Mouse (Mus musculus) mouse trophoblast stem cell (cell line): ENCODE measurements around the gene Gm15557.

Experiments used
- in situ Hi-C, 2 experiments: fragments of 300-500 bp; cut with MseI, MboI; formaldehyde crosslinking; loops; 2 replicates in 1 of 2; 3 replicates in 1 of 2; pipeline ENCODE4 v1.15.1; 2025

Gm15557 gene

DNA sequence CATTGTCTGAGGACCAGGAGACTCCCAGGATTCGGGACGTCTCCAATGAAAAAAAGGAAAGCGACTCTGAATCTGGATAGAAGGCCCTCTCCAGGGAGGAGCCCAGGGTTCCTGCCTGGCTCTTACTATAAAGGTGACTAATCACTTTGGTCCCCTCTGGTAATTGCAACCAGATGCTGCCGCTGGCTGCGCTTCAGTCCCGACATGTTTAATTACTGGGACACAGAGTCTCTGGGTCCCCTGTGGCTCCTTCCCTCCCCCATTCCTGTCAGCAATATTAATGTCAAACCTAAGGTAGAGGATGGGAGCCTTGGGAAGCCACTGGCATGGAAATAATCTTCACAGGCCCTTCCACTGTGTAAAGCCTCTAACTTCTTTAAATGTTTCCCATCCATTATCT, 8.8 kb downstream of the Gm15557 start:
- in situ Hi-C loops: loop anchor here (5.0 kb wide), 2 partner anchors 102 to 107 kb away; no protein-coding TSS in a partner anchor

DNA sequence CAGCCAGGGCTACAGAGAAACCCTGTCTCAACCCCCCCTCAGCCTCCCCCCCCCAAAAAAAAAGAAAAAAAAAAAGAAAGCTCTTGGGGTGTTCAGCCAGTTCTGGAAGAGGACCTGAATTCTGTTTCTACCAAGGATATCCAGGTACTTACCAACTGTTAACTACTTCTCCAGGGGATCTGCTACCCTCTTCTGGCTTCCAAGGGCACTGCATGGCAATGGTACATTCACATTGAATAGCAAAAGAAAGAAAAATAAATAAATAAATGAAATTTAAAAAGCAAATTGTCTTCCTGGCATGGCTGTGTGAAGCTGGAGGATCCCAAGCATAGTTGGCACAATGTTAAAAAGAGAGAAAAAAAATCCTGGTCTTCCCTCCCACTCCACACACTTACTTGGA, 11.5 kb downstream of the Gm15557 start:
- in situ Hi-C loops: no loop called here

DNA sequence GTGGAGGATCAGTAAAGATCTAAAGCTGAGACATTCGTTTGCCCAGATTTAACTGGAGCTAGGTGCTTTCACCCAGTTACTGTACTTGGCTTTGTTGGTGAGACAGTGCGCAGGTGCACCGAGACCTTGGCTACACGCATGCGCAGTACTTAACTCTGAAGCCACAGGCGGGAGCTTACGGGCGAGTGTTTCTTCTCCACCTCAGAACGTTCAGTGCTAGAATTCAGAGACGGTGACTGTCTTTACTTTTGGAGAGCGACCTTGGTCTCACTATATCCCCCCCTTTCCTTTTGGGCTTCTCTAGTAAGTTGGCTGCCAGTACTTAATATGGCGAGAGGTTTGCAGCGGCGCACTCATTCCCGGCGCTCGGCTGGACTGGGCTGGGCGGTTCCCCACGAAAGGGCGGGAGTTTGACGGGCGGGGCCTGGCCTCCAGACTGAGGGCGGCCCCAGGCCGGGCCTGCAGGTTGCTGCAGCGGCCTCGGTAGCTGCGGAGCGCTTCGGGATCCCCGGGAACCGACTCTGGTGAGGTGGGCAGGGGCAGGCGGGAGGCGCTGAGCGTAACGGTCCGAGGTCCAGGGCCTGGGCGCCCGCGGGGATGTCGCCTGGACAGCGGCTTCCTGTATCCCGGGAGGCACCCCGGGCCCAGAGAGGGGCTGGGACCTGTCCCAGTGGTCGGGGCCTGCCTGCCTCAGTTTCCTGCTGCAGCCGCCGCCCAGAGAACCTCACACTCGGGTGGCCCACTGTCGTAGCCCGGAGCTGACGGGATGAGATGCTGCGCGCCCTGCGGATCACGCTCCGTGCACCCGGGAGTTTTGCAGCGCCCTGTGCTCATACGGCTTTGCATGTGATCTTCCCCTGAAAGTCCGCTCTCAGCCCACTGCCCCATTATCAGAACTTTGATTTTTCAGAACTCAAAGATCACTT, 15.9 kb downstream of the Gm15557 start, which contains the start of gene Cep250:
TSS of gene Cep250 (plus strand) at position 325 of the 926 bp plus-strand sequence.
- in situ Hi-C loops: no loop called here

DNA sequence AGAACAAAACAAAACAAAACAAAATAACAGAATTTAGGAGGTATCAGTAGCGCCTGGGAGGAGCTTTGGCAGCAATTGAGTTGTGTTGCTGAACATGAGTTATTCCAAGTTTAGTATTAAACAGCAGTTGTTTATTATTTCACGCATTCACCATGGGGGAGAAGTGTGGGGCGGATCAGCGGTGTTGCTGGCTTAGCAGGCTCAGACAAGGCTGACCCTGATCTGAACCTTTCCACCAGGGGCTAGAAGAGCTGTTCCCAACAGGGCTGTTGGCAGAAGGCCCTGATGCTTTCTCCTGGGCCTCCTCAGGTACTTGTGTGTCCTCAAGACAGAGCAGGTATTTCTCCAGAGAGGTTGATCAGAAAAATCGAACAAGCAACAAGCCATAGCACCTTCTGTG, 19.5 kb downstream of the Gm15557 start:
- in situ Hi-C loops: no loop called here

DNA sequence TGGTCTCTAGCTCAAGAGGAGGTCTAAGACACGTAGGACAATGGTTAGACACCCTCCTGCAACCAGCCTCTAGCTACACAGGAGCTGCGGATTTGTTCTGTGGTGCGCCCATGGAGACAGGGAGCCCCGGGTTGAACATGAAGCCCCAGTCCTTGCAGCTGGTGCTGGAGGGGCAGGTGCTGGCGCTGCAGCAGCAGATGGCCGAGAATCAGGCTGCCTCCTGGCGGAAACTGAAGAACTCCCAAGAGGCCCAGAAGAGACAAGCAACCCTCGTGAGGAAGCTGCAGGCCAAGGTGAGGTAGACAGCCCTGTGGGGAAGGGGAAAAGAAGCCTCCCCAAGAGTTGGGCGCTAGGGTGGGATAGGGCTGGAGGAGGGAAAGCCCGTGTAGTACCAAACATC, 21.3 kb downstream of the Gm15557 start:
- in situ Hi-C loops: no loop called here

DNA sequence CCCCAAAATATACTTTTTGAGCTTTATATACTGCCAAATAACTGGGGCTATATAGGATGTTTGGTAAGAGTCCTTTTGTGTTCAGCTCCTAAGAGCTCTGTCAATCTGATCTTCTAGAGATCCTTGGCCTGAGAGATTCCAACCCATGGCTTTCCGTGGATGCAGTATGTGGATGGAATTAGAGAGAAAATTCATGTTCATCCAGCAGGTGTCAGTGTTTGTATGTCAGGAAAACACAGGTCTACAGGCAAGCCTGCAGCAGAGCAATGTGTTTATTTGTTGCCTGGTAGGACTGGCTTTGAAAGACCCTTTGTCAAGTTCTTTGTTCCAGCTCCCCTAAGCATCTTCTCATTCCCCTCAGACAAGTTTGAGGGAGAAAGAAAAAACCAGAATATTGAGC, 22.5 kb downstream of the Gm15557 start:
- in situ Hi-C loops: no loop called here

DNA sequence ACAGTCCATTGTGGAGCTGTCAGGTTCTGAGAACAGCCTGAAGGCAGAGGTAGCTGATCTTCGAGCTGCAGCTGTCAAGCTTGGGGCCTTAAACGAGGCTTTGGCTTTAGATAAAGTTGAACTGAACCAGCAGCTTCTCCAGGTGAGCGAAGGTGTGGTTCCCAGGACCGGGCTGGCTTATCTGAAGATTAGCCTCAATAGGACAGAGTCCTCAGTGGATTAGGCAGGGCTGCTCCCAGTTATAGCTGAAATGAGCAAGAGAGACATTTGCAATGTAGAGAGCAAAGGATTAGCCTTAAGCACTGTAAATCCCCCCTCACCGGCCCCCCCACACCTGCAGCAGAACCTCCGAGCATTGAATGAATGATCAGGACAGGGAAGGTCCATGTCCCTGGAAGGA, 32.8 kb downstream of the Gm15557 start:
- in situ Hi-C loops: no loop called here

DNA sequence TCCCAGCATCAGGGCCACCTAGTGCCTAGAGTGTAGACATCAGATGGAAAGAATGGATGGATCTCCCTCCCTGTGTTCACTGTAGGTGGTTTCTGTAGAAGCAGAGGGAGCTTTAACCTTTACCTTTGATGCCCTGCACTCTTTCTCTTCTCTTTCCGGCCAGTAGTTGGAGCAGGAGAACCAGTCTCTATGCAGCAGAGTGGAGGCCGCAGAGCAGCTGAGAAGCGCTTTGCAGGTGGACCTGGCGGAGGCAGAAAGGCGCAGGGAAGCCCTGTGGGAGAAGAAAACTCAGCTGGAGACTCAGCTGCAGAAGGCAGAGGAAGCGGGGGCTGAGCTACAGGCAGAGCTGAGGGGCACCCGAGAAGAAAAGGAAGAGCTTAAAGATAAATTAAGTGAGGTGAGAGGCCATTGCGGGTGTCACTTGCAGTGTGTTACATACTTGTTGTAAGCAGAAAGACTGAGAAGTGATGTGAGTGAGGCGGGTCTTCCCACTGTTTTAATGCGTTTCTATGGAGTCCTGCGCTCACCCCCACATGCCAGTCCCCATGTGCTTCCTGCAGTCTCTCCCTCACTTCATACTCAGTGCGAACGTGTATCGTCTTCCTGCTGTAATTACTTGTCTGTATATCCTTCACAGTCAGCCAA, 33.7 kb downstream of the Gm15557 start:
- in situ Hi-C loops: no loop called here

DNA sequence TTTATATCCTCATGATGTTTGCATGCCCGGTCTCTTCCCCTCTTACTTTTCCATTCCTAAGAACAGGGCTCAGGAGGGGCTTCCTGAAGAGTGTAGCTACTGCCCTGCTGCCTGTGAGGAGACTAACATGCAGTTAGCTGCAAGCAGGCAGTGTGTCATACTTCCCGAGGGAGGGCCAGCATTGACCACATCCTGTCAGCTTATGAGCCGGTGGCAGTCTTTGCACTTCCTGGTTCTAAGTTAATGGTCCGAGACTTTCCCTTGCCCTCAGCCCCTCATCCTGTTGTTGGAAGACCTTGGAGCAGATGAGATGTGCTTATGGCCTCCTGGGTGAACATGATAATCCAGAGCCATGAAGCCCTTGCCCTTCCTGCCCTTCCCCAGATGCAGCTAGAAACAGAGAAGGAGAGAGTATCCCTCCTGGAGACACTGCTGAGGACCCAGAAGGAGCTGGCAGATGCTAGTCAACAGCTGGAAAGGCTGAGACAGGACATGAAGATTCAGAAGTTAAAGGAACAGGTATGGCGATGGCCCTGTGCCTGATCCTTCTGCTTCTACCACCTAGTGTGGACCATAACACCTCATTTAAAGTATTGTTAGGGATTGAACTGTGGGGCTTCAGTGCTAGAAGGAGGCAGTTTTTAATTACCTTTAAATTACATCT, 38.9 kb downstream of the Gm15557 start:
- in situ Hi-C loops: no loop called here

DNA sequence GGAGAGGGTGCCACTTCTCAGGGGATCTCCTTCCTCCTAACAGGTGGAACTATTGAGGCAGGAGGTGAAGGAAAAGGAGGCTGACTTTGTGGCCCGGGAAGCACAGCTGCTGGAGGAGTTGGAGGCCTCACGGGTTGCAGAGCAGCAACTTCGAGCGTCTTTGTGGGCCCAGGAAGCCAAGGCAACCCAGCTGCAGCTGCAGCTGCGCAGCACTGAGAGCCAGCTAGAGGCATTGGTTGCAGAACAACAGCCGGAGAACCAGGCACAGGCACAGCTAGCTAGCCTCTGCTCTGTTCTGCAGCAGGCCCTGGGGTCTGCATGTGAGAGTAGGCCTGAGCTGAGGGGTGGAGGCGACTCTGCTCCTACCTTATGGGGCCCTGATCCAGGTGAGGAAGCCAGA, 45.2 kb downstream of the Gm15557 start:
- in situ Hi-C loops: no loop called here

DNA sequence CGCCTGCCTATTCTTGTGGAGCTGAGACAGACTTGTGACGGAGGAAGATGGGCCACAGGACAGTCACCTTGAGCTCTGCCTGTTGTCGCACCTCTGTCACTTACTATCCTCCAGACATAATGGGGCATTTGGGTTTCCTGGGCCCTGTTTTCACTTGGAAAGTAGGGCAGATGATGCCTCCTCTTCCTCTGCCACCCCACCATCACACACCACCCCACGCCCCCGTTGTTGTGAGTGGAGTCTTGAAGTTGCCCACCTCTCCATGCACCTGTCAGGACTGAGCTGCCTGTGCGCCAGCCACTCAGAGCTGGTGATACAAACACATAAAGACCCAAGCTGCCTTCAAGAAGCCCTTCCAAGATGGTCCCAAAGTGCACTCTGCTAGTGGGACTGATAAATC, 46.6 kb downstream of the Gm15557 start:
- in situ Hi-C loops: no loop called here

DNA sequence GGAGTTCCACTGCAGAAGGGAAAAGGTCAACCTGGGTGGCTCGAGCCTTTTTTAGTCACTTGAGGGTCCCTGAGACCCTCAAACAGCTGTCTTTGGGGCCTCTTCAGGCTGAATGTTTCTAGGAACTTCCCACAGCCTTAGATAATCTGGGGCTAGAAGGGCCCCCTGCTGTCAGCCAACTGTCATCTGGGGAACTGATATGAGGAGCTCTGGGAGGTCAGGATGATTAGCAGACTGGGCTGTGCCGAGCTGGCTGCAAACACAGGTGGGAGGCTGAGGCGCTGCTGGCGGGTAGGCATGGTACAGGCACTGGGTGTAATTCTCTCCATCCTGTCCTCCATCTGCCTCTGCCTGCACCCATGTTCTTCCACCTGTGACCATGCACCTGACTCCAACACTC, 48.6 kb downstream of the Gm15557 start:
- in situ Hi-C loops: no loop called here

DNA sequence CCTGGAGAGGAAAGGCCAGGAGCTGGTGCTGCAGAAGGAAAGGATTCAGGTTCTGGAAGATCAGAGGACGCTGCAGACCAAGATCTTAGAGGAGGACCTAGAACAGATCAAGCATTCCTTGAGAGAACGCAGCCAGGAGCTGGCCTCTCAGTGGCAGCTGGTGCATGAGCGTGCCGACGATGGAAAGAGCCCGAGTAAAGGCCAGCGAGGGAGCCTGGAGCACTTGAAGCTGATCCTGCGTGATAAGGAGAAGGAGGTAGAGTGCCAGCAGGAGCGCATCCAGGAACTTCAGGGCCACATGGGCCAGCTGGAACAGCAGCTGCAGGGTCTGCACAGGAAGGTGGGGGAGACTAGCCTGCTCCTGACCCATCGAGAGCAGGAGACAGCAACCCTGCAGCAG, 50.6 kb downstream of the Gm15557 start:
- in situ Hi-C loops: no loop called here

DNA sequence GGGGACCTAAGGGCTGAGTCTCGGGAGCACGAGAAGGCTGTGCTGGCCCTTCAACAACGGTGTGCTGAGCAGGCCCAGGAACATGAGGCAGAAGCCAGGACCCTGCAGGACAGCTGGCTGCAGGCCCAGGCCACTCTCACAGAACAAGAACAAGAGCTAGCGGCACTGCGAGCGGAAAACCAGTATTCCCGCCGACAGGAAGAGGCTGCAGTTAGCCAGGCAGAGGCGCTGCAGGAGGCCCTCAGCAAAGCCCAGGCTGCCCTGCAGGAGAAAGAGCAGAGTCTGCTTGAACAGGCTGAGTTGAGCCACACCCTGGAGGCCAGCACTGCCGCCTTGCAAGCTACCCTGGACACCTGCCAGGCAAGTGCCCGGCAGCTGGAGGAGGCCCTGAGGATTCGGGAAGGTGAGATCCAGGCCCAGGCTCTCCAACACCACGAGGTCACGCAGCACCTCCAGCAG, 51.4 kb downstream of the Gm15557 start:
- in situ Hi-C loops: no loop called here
